Mouse (Mus musculus) embryonic stem cell, embryonic (primary cell): Measurements from ENCODE around the gene Gm32717.
"Not testable (repeated sequence)": the region's sequence is repeated elsewhere in the genome, so short reads cannot be mapped to it uniquely, and the experiment has no call there.

Source experiments
- CTCF ChIA-PET, 4 experiments: fragments of 300-600 bp in 2 of 4; fragments of 350-600 bp in 2 of 4; sonication (Branson Sonifier 250); formaldehyde crosslinking; loops; one replicate each; lab custom pipeline; 2022; ENCODE audit warnings: inconsistent platforms in 2 of 4; lab: Charles Lee
- POLR2A ChIA-PET, 4 experiments: fragments of 300-600 bp in 2 of 4; fragments of 350-600 bp in 2 of 4; sonication (Branson Sonifier 250); formaldehyde crosslinking; loops; one replicate each; lab custom pipeline; 2022; ENCODE audit warnings: antibody characterized with exemption in 4 of 4, inconsistent platforms in 1 of 4; lab: Charles Lee

Gm32717 gene

GRCm38 (mm10) chr10:118240680-118241079, at the start of gene Gm32717:
Gene Gm32717, minus strand, starts transcription at chr10:118240780.
- CTCF ChIA-PET, POLR2A ChIA-PET: not testable (repeated sequence)

DNA sequence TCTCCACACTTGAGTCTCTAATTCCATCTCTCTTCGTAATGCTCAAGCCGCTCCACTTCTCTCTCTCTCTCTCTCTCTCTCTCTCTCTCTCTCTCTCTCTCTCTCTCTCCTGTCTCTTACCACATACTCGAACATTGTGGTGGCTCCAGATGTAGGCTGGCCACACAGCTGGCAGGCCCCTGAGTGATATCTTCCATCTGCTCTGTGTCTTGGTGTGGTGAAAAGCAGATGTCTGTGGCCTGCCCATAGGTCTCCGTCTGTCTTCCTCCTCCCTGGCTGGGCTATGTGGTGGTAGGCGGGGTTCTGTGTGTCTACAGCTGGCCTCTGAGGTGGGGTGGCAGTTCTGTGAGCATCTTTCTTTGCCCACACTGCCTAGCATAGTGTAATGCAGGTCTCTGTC, 42.4 kb upstream of the Gm32717 start:
- POLR2A ChIA-PET: interaction anchor here in 1 of 4 experiments (0.6 kb wide), 1 partner anchor 315 kb away, joined by 8 read pairs; no protein-coding TSS in a partner anchor
- CTCF ChIA-PET: not testable (repeated sequence)

DNA sequence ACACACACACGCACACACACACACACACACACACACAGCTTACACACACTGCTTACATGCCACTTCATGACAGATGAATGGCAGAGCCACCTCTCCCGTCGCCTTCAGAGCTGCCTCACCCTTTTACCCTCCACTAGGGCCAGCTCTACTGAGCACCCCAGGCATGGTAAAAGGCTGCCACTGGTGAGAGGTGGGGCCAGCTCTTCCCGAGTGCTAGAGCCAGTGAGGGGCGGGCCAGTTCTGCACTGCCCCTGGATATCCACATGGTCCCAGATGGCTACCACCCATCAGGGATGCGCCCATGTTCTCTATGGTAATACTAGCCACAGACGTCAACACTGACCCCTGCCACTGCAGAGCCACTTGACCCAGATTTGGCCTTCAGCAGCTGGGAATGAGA, 42.0 kb upstream of the Gm32717 start:
- CTCF ChIA-PET, POLR2A ChIA-PET: not testable (repeated sequence)

DNA sequence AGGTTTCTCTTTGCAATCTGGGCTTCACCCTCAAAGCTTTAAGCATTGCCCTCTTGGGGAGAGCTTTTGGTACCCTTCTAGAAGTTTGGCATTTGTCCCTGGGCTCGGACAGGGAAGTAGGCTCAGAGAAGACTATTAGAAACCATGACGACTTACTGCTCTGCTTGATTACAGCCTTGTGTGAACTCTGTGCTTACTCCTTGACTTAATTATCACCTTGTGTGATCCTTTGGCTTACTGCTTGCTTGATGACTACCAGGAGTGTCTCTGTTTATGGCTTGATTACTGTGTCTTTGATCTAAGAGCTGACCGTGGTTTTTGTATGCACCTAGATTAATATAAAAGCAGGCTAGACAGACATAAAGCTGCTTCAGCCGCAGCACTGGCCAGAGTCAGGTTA, 37.5 kb upstream of the Gm32717 start:
- POLR2A ChIA-PET: not testable (repeated sequence)

DNA sequence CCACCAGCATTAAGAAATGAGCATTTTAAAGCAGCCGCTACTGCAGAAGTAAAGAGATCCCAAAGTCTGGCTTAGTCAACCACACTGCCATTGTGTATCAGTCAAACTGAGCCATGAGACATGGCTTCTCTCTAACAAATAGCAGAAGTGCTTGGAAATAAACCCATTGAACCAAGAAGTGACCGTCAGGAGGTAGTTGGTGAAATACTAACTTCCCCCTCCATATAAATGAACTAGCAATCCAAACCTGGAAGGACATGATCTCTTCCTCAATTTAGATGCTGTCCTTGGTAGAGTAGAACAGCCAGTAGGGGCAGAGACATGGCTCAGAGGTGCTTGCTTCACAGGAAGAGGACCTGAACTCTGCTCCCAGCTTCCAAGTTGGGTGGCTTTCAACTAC, 30.8 kb upstream of the Gm32717 start:
- CTCF ChIA-PET, POLR2A ChIA-PET: not testable (repeated sequence)

More for the DNA sequence above, 37.5 kb upstream of the Gm32717 start:
- CTCF ChIA-PET: not testable (repeated sequence)

- POLR2A ChIA-PET, CTCF ChIA-PET: not testable (repeated sequence)
Measured at GRCm38 (mm10) chr10:118268812-118269211, 28.2 kb upstream of the Gm32717 start.

DNA sequence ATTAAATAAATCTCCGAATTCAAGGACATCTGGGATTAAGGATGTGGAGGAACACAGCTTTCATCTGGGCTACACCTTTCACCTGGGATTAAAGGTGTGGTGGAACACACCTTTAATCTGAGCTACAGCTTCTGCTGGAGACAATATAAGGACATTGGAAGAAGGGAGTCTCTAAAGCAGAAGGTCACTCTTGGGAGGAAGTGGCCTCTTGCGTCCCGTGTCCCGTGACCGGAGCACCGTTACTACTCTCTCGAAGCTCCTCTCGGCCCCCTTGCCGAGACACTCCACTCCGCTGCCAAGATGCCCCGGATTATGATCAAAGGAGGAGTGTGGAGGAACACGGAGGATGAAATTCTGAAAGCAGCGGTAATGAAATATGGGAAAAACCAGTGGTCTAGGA, 17.8 kb upstream of the Gm32717 start, which contains the start of gene Gm32802:
Gene Gm32802, plus strand, starts transcription at position 301 of the 400 bp plus-strand sequence.
- POLR2A ChIA-PET, CTCF ChIA-PET: not testable (repeated sequence)

DNA sequence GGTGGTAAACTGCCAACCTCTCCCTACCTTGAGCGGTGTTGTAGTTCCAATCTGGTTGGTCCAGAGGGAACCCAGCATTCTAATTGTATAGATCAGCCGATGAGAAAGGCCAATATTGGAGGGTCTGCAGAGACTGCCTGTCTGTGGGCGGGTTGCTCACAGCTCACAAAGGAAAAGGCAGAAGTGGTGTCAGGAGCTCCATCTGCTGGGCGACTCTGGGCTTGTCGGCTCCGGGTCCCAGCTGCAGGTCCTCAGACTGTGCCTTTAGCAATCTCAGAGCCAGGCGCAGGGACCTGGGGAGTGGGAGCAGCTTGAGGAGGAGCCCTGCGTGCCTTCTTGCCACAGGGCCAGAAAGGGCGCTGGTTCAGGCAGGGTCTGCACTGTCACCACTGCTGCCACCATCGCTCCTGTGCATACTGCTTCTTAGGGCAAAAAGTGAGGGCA, 10.3 kb upstream of the Gm32717 start:
- POLR2A ChIA-PET: no interaction called here
- CTCF ChIA-PET: interaction anchor here in 1 of 4 experiments (1.0 kb wide), 1 partner anchor 119 kb away, joined by 3 read pairs; no protein-coding TSS in a partner anchor

- CTCF ChIA-PET, POLR2A ChIA-PET: not testable (repeated sequence)
Measured at GRCm38 (mm10) chr10:118249006-118249595, 8.5 kb upstream of the Gm32717 start.

GRCm38 (mm10) chr10:118232607-118233006, 8.0 kb downstream of the Gm32717 start:
- POLR2A ChIA-PET, CTCF ChIA-PET: not testable (repeated sequence)

DNA sequence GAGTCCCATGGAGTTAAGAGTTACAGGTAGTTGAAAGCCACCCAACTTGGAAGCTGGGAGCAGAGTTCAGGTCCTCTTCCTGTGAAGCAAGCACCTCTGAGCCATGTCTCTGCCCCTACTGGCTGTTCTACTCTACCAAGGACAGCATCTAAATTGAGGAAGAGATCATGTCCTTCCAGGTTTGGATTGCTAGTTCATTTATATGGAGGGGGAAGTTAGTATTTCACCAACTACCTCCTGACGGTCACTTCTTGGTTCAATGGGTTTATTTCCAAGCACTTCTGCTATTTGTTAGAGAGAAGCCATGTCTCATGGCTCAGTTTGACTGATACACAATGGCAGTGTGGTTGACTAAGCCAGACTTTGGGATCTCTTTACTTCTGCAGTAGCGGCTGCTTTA, 13.0 kb downstream of the Gm32717 start:
- CTCF ChIA-PET, POLR2A ChIA-PET: not testable (repeated sequence)

GRCm38 (mm10) chr10:118215719-118216393, 24.7 kb downstream of the Gm32717 start:
- CTCF ChIA-PET: not testable (repeated sequence)
- POLR2A ChIA-PET: interaction anchor here in 1 of 4 experiments (0.6 kb wide), 1 partner anchor 860 kb away, joined by 3 read pairs; no protein-coding TSS in a partner anchor

DNA sequence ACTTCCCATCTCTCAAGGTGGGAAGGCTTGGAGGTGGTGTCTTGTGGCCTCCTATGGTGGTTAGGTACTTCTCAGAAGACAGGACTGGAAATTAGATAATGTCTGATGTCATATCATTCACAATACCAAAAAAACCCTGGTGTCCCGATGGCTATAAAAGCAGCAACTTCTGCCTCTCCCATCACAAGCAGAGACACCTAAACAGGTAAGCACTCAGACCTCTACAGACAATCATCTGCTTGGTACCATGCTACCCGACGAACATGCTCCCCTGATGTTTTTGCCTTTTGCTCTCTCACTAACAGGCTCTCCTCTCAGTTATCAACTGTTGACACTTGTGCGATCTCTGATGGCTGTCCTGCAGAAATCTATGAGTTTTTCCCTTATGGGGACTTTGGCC, 35.9 kb downstream of the Gm32717 start, which contains the start of gene Il22:
Gene Il22, plus strand, starts transcription at position 301 of the 400 bp plus-strand sequence.
- CTCF ChIA-PET: no interaction called here
- POLR2A ChIA-PET: no interaction called here

DNA sequence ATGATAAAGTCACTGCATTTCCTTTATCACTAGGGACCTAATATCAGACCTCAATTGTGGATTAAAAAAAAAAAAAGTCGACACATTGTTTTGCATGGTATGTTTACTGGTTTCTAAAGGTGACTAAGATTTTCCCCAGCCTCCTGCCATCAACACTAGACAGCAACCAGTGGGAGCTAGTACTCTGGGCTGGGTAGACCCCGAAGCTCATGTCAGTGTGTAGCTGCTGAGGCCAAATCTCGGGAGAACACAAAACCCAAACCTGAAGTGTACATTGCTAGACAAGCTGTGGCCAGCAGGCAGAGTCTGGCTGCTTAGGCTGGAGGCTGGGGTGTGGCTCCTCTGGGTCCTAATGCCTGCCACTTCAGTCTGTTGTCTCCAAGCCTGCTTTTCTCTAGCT, 45.4 kb downstream of the Gm32717 start:
- POLR2A ChIA-PET: interaction anchor here in 1 of 4 experiments (0.8 kb wide), 1 partner anchor 107 kb away, joined by 3 read pairs; no protein-coding TSS in a partner anchor
- CTCF ChIA-PET: interaction anchor here in 1 of 4 experiments (0.7 kb wide), 1 partner anchor 217 kb away, joined by 3 read pairs; no protein-coding TSS in a partner anchor
